Comparison of ENCODE assay signal across 8 mouse cellular contexts in genomic region chr2:163471136-163471535, GRCm38 (mm10). TPM values are rescaled to one million over a fixed set of nuclear protein-coding genes. Genes with fewer than 3 reads are reported as not detected.
A peak's percentile ranks its signal among the peaks of the same experiment; 100 is the strongest.
DNase-seq lines count a peak whose midpoint lies in the region; ATAC-seq and TF ChIP-seq lines count a peak whose summit lies in the region.

No protein-coding gene starts in this region.

- intact Hi-C loops in left cerebral cortex, adult 2 months (cut with DNase I): no loop called here
- intact Hi-C loops in gastrocnemius, postnatal 14 days (cut with DNase I; ENCODE audit: low total_unique reads): loop anchor here (10.0 kb wide), 1 partner anchor 46 kb away; the partner anchor contains the start of gene Oser1

- H3K9me3 ChIP-seq in embryonic facial prominence, embryonic 14.5 days (ENCODE audit: control insufficient read depth, low read length): no peaks in the 10 kb centered on the region
- no peaks in the 10 kb centered on the region for H3K9me3 ChIP-seq in hindbrain, embryonic 12.5 days (replicated peaks)
- no peaks in the 10 kb centered on the region for H3K9me3 ChIP-seq in midbrain, embryonic 15.5 days

- H3K9ac ChIP-seq in embryonic facial prominence, embryonic 14.5 days (ENCODE audit: low read depth, low read length): peak overlapping the region; percentile 77; the same call in 1 of the 2 replicates
- H3K9ac ChIP-seq in hindbrain, embryonic 12.5 days: peak overlapping the region; percentile 81; the same call in 1 of the 2 replicates
- no peak overlapping the region for H3K9ac ChIP-seq in midbrain, embryonic 15.5 days

- no peaks in the 10 kb centered on the region for H3K27me3 ChIP-seq in embryonic facial prominence, embryonic 14.5 days (replicated peaks; ENCODE audit: control insufficient read depth, insufficient read depth, low read length)
- no peaks in the 10 kb centered on the region for H3K27me3 ChIP-seq in hindbrain, embryonic 12.5 days
- no peaks in the 10 kb centered on the region for H3K27me3 ChIP-seq in midbrain, embryonic 15.5 days (replicated peaks)

- DNase-seq in left cerebral cortex, adult 2 months (ENCODE audit: extremely low spot score in 1 of 2, low spot score in 2 of 2): no peak
- DNase-seq in left cerebral cortex, adult 8-10 months (ENCODE audit: low spot score in 2 of 2): no peak
- DNase-seq in embryonic facial prominence, embryonic 14.5 days (ENCODE audit: low spot score): no peak
- no peak for DNase-seq in thymus, postnatal 36 days
- DNase-seq in thymus, postnatal 0 days (ENCODE audit: low spot score): no peak
- no peak for DNase-seq in gastrocnemius, postnatal 14 days

- H3K4me1 ChIP-seq in embryonic facial prominence, embryonic 14.5 days (ENCODE audit: control insufficient read depth, insufficient read depth, low read length): peaks cover 9% of the 10 kb centered on the region
- H3K4me1 ChIP-seq in hindbrain, embryonic 12.5 days: peaks cover 10% of the 10 kb centered on the region
- peaks cover 10% of the 10 kb centered on the region for H3K4me1 ChIP-seq in midbrain, embryonic 15.5 days

- no peak overlapping the region for H3K27ac ChIP-seq in left cerebral cortex, adult 2 months
- H3K27ac ChIP-seq in embryonic facial prominence, embryonic 14.5 days (replicated peaks; ENCODE audit: low read depth, low read length): no peak overlapping the region
- H3K27ac ChIP-seq in hindbrain, embryonic 12.5 days: no peak overlapping the region
- H3K27ac ChIP-seq in midbrain, embryonic 15.5 days: no peak overlapping the region

- 73% methylated on average over 3 of the region's 3 CpGs for whole genome bisulfite sequencing in embryonic facial prominence, embryonic 14.5 days
- WGBS in hindbrain, embryonic 12.5 days: 53% methylated on average over 3 of the region's 3 CpGs
- 78% methylated on average over 3 of the region's 3 CpGs for whole genome bisulfite sequencing in midbrain, embryonic 15.5 days

- TF ChIP-seq CTCF in left cerebral cortex, adult 2 months (IDR thresholded peaks at IDR 0.05): no peak

- peak overlapping the region; percentile 84 for H3K4me3 ChIP-seq in left cerebral cortex, adult 2 months
- H3K4me3 ChIP-seq in embryonic facial prominence, embryonic 14.5 days (ENCODE audit: low read depth, low read length): peak overlapping the region; percentile 65
- peak overlapping the region; percentile 78 for H3K4me3 ChIP-seq in hindbrain, embryonic 12.5 days
- H3K4me3 ChIP-seq in midbrain, embryonic 15.5 days: peak overlapping the region; percentile 66; the same call in 1 of the 2 replicates

- ATAC-seq in embryonic facial prominence, embryonic 14.5 days (ENCODE audit: low read depth): no peak
- no peak for ATAC-seq in hindbrain, embryonic 12.5 days (ENCODE audit: low FRiP score)
- ATAC-seq in midbrain, embryonic 15.5 days (replicated peaks): no peak

- peak overlapping the region; percentile 64 for H3K4me2 ChIP-seq in embryonic facial prominence, embryonic 14.5 days (ENCODE audit: low read depth, low read length)
- H3K4me2 ChIP-seq in hindbrain, embryonic 12.5 days (replicated peaks): peak overlapping the region; percentile 82
- peak overlapping the region; percentile 65 for H3K4me2 ChIP-seq in midbrain, embryonic 15.5 days

- H3K36me3 ChIP-seq in embryonic facial prominence, embryonic 14.5 days (ENCODE audit: control insufficient read depth, insufficient read depth, low read length): 0 out of 2 replicates have a peak, but pooled peaks cover 23% of the 10 kb centered on the region
- peaks cover 30% of the 10 kb centered on the region for H3K36me3 ChIP-seq in hindbrain, embryonic 12.5 days
- peaks cover 21% of the 10 kb centered on the region for H3K36me3 ChIP-seq in midbrain, embryonic 15.5 days (replicated peaks)

RNA-seq across cellular contexts. Expression of gene Fitm2, which starts 1.3 kb away (rescaled TPM):
- total RNA-seq in left cerebral cortex, adult 2 months (2021): 10 to 100 TPM; 19.2 to 20.2 TPM
- total RNA-seq in left cerebral cortex, adult 8-10 months (2022): 10 to 100 TPM; 16.7 to 19.4 (median 17.9) TPM
- 11.3 and 12.6 TPM in 2 replicates for polyA plus RNA-seq in embryonic facial prominence, embryonic 14.5 days (2014; fragmentation: Nextera tagmentation; extraction: Ambion mirVana)
- 13.0 and 13.1 TPM in 2 replicates for polyA plus RNA-seq in hindbrain, embryonic 12.5 days (2016; fragmentation: Nextera tagmentation; extraction: Ambion mirVana)
- 16.5 and 17.0 TPM in 2 replicates for polyA plus RNA-seq in midbrain, embryonic 15.5 days (2015; fragmentation: Nextera tagmentation; extraction: Ambion mirVana)
- polyA plus RNA-seq in thymus, postnatal 0 days (2015; fragmentation: Nextera tagmentation; extraction: Ambion mirVana): 5.5 and 5.7 TPM in 2 replicates
- 10 to 100 TPM; 46.2 to 63.3 TPM for total RNA-seq in gastrocnemius, postnatal 14 days (2021)

RNA-seq across cellular contexts. Expression of gene R3hdml, which starts 21.0 kb away (rescaled TPM):
- not detected for total RNA-seq in left cerebral cortex, adult 2 months (2021)
- total RNA-seq in left cerebral cortex, adult 8-10 months (2022): not detected
- 0.15 and 0.25 TPM in 2 replicates for polyA plus RNA-seq in embryonic facial prominence, embryonic 14.5 days (2014; fragmentation: Nextera tagmentation; extraction: Ambion mirVana)
- not detected in 2 replicates for polyA plus RNA-seq in hindbrain, embryonic 12.5 days (2016; fragmentation: Nextera tagmentation; extraction: Ambion mirVana)
- polyA plus RNA-seq in midbrain, embryonic 15.5 days (2015; fragmentation: Nextera tagmentation; extraction: Ambion mirVana): not detected in 2 replicates
- 0.19 and 0.21 TPM in 2 replicates for polyA plus RNA-seq in thymus, postnatal 0 days (2015; fragmentation: Nextera tagmentation; extraction: Ambion mirVana)
- not detected for total RNA-seq in gastrocnemius, postnatal 14 days (2021)

RNA-seq across cellular contexts. Expression of gene Gdap1l1, which starts 32.9 kb away (rescaled TPM):
- total RNA-seq in left cerebral cortex, adult 2 months (2021): 10 to 100 TPM; 67.7 to 70.7 TPM
- total RNA-seq in left cerebral cortex, adult 8-10 months (2022): 10 to 100 TPM; 61.0 to 66.6 (median 63.2) TPM
- 6.2 and 6.9 TPM in 2 replicates for polyA plus RNA-seq in embryonic facial prominence, embryonic 14.5 days (2014; fragmentation: Nextera tagmentation; extraction: Ambion mirVana)
- polyA plus RNA-seq in hindbrain, embryonic 12.5 days (2016; fragmentation: Nextera tagmentation; extraction: Ambion mirVana): 68.7 and 70.1 TPM in 2 replicates
- 145 and 146 TPM in 2 replicates for polyA plus RNA-seq in midbrain, embryonic 15.5 days (2015; fragmentation: Nextera tagmentation; extraction: Ambion mirVana)
- polyA plus RNA-seq in thymus, postnatal 0 days (2015; fragmentation: Nextera tagmentation; extraction: Ambion mirVana): 0.41 and 0.44 TPM in 2 replicates
- under 1 TPM in 1 of 2 experiments, not detected in 1; 0.23 TPM for total RNA-seq in gastrocnemius, postnatal 14 days (2021)

RNA-seq across cellular contexts. Expression of gene Hnf4a, which starts 35.5 kb away (rescaled TPM):
- total RNA-seq in left cerebral cortex, adult 2 months (2021): not detected
- not detected for total RNA-seq in left cerebral cortex, adult 8-10 months (2022)
- not detected in 2 replicates for polyA plus RNA-seq in embryonic facial prominence, embryonic 14.5 days (2014; fragmentation: Nextera tagmentation; extraction: Ambion mirVana)
- polyA plus RNA-seq in hindbrain, embryonic 12.5 days (2016; fragmentation: Nextera tagmentation; extraction: Ambion mirVana): not detected in 2 replicates
- polyA plus RNA-seq in midbrain, embryonic 15.5 days (2015; fragmentation: Nextera tagmentation; extraction: Ambion mirVana): not detected in 2 replicates
- 1.2 and 1.3 TPM in 2 replicates for polyA plus RNA-seq in thymus, postnatal 0 days (2015; fragmentation: Nextera tagmentation; extraction: Ambion mirVana)
- total RNA-seq in gastrocnemius, postnatal 14 days (2021): not detected

RNA-seq across cellular contexts. Expression of gene Oser1, which starts 46.6 kb away (rescaled TPM):
- 10 to 100 TPM; 20.7 to 23.8 TPM for total RNA-seq in left cerebral cortex, adult 2 months (2021)
- total RNA-seq in left cerebral cortex, adult 8-10 months (2022): 10 to 100 TPM; 21.1 to 27.5 (median 27.1) TPM
- 79.0 and 82.1 TPM in 2 replicates for polyA plus RNA-seq in embryonic facial prominence, embryonic 14.5 days (2014; fragmentation: Nextera tagmentation; extraction: Ambion mirVana)
- 67.9 and 70.8 TPM in 2 replicates for polyA plus RNA-seq in hindbrain, embryonic 12.5 days (2016; fragmentation: Nextera tagmentation; extraction: Ambion mirVana)
- polyA plus RNA-seq in midbrain, embryonic 15.5 days (2015; fragmentation: Nextera tagmentation; extraction: Ambion mirVana): 73.1 and 78.7 TPM in 2 replicates
- polyA plus RNA-seq in thymus, postnatal 0 days (2015; fragmentation: Nextera tagmentation; extraction: Ambion mirVana): 86.6 and 89.2 TPM in 2 replicates
- total RNA-seq in gastrocnemius, postnatal 14 days (2021): 10 to 100 TPM; 25.9 to 29.5 TPM
